Comparison of ENCODE assay signal across 8 mouse cellular contexts in the genomic region with DNA sequence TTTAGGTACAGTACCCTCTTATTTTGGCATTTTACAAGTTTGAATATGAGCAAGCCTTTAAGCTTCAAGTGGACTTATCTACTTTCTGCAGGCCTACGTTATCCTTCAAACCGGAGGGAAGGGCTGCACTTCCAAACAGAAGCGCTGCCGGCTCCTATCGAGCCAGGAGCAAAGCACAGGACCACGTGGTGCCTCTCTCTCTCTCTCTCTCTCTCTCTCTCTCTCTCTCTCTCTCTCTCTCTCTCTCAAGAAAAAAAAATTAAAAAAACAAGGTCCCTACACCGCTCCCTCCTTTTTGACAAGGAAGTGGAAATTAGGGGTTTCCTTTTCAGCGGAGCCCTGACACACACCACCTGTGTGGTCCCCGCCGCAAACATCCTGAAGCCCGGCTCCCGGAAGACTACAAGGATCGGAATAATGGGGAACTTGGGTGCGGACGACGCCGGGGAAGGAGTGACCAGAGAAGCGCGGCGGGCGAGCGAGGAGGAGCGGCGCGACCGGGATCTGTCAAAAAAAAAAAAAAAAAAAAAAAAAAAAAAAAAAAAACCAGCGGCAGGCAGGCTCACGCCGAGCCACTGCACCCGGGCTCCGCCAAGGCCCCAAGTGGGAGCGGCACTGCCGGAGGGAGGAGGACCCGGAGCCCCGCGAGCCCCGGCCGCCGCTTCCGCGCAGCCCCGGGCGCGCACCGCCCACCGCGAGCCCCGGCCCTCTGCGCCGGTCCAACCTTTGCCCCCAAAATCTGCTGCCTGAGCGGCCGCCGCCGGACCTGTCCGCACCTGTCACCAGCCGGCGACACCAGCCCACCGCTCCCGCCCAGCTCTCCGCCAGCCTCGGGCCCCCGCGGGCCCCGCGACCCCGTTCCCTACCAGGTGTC. TPM values are rescaled to one million over a fixed set of nuclear protein-coding genes. Genes with fewer than 3 reads are reported as not detected.
A peak's percentile ranks its signal among the peaks of the same experiment; 100 is the strongest.
DNase-seq lines count a peak whose midpoint lies in the region; ATAC-seq and TF ChIP-seq lines count a peak whose summit lies in the region.

No protein-coding gene starts in this region.

- no peak for TF ChIP-seq POLR2A in bone marrow, adult 2 months (IDR thresholded peaks at IDR 0.05; ENCODE audit: borderline replicate concordance, control insufficient read depth, low read depth, low read length)

- peak; percentile 76 for ATAC-seq in forebrain, embryonic 14.5 days
- peak; percentile 74 for ATAC-seq in intestine, embryonic 14.5 days (replicated peaks; ENCODE audit: low FRiP score, low TSS enrichment, low read depth)
- ATAC-seq in liver, postnatal 0 days, result peak; percentile 52
- 0 out of 2 replicates have a peak, but pooled peaks have one; percentile 13 for ATAC-seq in neutrophil, adult 5-6 weeks (ENCODE audit: extremely low read depth, insufficient number of reproducible peaks, low FRiP score, poor library complexity, severe bottlenecking)

- no peaks in the 10 kb centered on the region for H3K27me3 ChIP-seq in forebrain, embryonic 14.5 days (replicated peaks; ENCODE audit: control insufficient read depth, insufficient read depth, low read length)
- no peaks in the 10 kb centered on the region for H3K27me3 ChIP-seq in intestine, embryonic 14.5 days (replicated peaks; ENCODE audit: control insufficient read depth, insufficient read depth, low read length)
- no peaks in the 10 kb centered on the region for H3K27me3 ChIP-seq in liver, postnatal 0 days (ENCODE audit: insufficient read depth, low read length)

- no peaks in the 10 kb centered on the region for H3K9me3 ChIP-seq in forebrain, embryonic 14.5 days (replicated peaks; ENCODE audit: control insufficient read depth, low read length)
- no peaks in the 10 kb centered on the region for H3K9me3 ChIP-seq in intestine, embryonic 14.5 days (ENCODE audit: control insufficient read depth, low read length)
- H3K9me3 ChIP-seq in liver, postnatal 0 days (ENCODE audit: low read length), result no peaks in the 10 kb centered on the region

- peak; percentile 47 for DNase-seq in left cerebral cortex, adult 11 months (ENCODE audit: low spot score)
- no peak for DNase-seq in left cerebral cortex, postnatal 36 days (ENCODE audit: low spot score in 2 of 2)
- DNase-seq in forebrain, embryonic 14.5 days (ENCODE audit: low spot score), result peak; percentile 76
- DNase-seq in intestine, embryonic 14.5 days (ENCODE audit: low spot score), result no peak
- peak; percentile 61 for DNase-seq in liver, postnatal 0 days
- DNase-seq in thymus, postnatal 36 days, result peak; percentile 69 to 75

- peaks cover 3% of the 10 kb centered on the region; the same call in 1 of the 2 replicates for H3K4me1 ChIP-seq in bone marrow, adult 2 months (ENCODE audit: control insufficient read depth, insufficient read depth, low read length)
- H3K4me1 ChIP-seq in forebrain, embryonic 14.5 days (ENCODE audit: control insufficient read depth, insufficient read depth, low read length), result peaks cover 7% of the 10 kb centered on the region
- peaks cover 8% of the 10 kb centered on the region for H3K4me1 ChIP-seq in intestine, embryonic 14.5 days (replicated peaks; ENCODE audit: control insufficient read depth, insufficient read depth, low read length)
- H3K4me1 ChIP-seq in liver, postnatal 0 days (ENCODE audit: insufficient read depth), result peaks cover 33% of the 10 kb centered on the region

- TF ChIP-seq EP300 in liver, postnatal 0 days (IDR thresholded peaks at IDR 0.05; ENCODE audit: low read depth), result peak; percentile 87

- intact Hi-C loops in left cerebral cortex, postnatal 36 days (cut with DNase I), result no loop called here

- peak overlapping the region; percentile 89 for H3K9ac ChIP-seq in forebrain, embryonic 14.5 days (ENCODE audit: low read length)
- H3K9ac ChIP-seq in intestine, embryonic 14.5 days (ENCODE audit: low read length), result peak overlapping the region; percentile 75
- peak overlapping the region; percentile 99 for H3K9ac ChIP-seq in liver, postnatal 0 days (replicated peaks)

- H3K4me2 ChIP-seq in forebrain, embryonic 14.5 days (ENCODE audit: low read length), result peak overlapping the region; percentile 58
- H3K4me2 ChIP-seq in intestine, embryonic 14.5 days (ENCODE audit: low read length), result peak overlapping the region; percentile 65
- peak overlapping the region; percentile 79 for H3K4me2 ChIP-seq in liver, postnatal 0 days (ENCODE audit: low read depth, low read length)

- H3K27ac ChIP-seq in bone marrow, adult 2 months (ENCODE audit: control insufficient read depth, insufficient read depth, low read depth, low read length, poor library complexity), result peak overlapping the region; percentile 99
- peak overlapping the region; percentile 90 for H3K27ac ChIP-seq in forebrain, embryonic 14.5 days (ENCODE audit: low read depth, low read length)
- H3K27ac ChIP-seq in intestine, embryonic 14.5 days (ENCODE audit: low read depth), result peak overlapping the region; percentile 87
- H3K27ac ChIP-seq in liver, postnatal 0 days (ENCODE audit: low read depth), result peak overlapping the region; percentile 99

- WGBS in bone marrow, adult 2 months, result 2% methylated on average over 59 of the region's 66 CpGs
- under 1% methylated on average over 47 of the region's 66 CpGs for WGBS in forebrain, embryonic 14.5 days
- under 1% methylated on average over 52 of the region's 66 CpGs for WGBS in intestine, embryonic 14.5 days
- under 1% methylated on average over 49 of the region's 66 CpGs for WGBS in liver, postnatal 0 days (ENCODE audit: insufficient replicate concordance)

- H3K4me3 ChIP-seq in bone marrow, adult 2 months (replicated peaks; ENCODE audit: control insufficient read depth, low read depth, low read length), result peak overlapping the region; percentile 95
- H3K4me3 ChIP-seq in forebrain, embryonic 14.5 days (ENCODE audit: low read depth, low read length), result peak overlapping the region; percentile 97
- H3K4me3 ChIP-seq in intestine, embryonic 14.5 days (ENCODE audit: low read depth, low read length), result peak overlapping the region; percentile 66
- H3K4me3 ChIP-seq in liver, postnatal 0 days (ENCODE audit: low read depth, low read length), result peak overlapping the region; percentile 98

- no peak for TF ChIP-seq CTCF in bone marrow, adult 2 months (IDR thresholded peaks at IDR 0.05; ENCODE audit: control insufficient read depth, insufficient read depth, low read length)
- no peak for TF ChIP-seq CTCF in liver, postnatal 0 days (IDR thresholded peaks at IDR 0.05; ENCODE audit: low read depth)

- no peaks in the 10 kb centered on the region for H3K36me3 ChIP-seq in forebrain, embryonic 14.5 days (ENCODE audit: control insufficient read depth, insufficient read depth, low read length)
- H3K36me3 ChIP-seq in intestine, embryonic 14.5 days (ENCODE audit: control insufficient read depth, insufficient read depth, low read length), result no peaks in the 10 kb centered on the region
- no peaks in the 10 kb centered on the region for H3K36me3 ChIP-seq in liver, postnatal 0 days (replicated peaks; ENCODE audit: insufficient read depth, low read length)

RNA-seq across cellular contexts. Expression of gene Usp15, which starts 0.6 kb away (rescaled TPM):
- total RNA-seq in left cerebral cortex, postnatal 36 days (2021), result 100 to 1,000 TPM in 1 of 2 experiments, 10 to 100 TPM in 1; 92.3 to 112 TPM
- polyA plus RNA-seq in bone marrow, adult 2 months (2011; ENCODE audit: insufficient read depth, insufficient read length, low replicate concordance, missing spikeins), result 110 and 125 TPM in 2 replicates
- polyA plus RNA-seq in forebrain, embryonic 14.5 days (2014; fragmentation: Nextera tagmentation; extraction: Ambion mirVana), result 63.9 and 78.8 TPM in 2 replicates
- polyA plus RNA-seq in intestine, embryonic 14.5 days (2014; fragmentation: Nextera tagmentation; extraction: Ambion mirVana), result 84.8 and 95.7 TPM in 2 replicates
- 59.3 and 59.9 TPM in 2 replicates for polyA plus RNA-seq in liver, postnatal 0 days (2015; fragmentation: Nextera tagmentation; extraction: Ambion mirVana)
- total RNA-seq in neutrophil, adult 5-6 weeks (2017), result 218 and 263 TPM in 2 replicates

Comparison
In these comparisons a context has a peak if more than half of its experiments do, and no peak if none do; other contexts are left out.
1. DNase-seq: peak in left cerebral cortex, adult 11 months (single experiment), forebrain, embryonic 14.5 days (single experiment), liver, postnatal 0 days (single experiment) and thymus, postnatal 36 days (2 of 2); none in left cerebral cortex, postnatal 36 days (0 of 2) and intestine, embryonic 14.5 days (single experiment).
2. ATAC-seq: peak in every context shown above with its lines; median percentile 76 in forebrain, embryonic 14.5 days; 74 in intestine, embryonic 14.5 days; 52 in liver, postnatal 0 days; 13 in neutrophil, adult 5-6 weeks.
3. Peak in every context shown above with its lines, with median percentiles within 50 percentile points of each other: H3K27ac ChIP-seq, H3K4me3 ChIP-seq, H3K4me2 ChIP-seq and H3K9ac ChIP-seq.